10 mouse cellular contexts compared by ENCODE assay signal in the genomic region with DNA sequence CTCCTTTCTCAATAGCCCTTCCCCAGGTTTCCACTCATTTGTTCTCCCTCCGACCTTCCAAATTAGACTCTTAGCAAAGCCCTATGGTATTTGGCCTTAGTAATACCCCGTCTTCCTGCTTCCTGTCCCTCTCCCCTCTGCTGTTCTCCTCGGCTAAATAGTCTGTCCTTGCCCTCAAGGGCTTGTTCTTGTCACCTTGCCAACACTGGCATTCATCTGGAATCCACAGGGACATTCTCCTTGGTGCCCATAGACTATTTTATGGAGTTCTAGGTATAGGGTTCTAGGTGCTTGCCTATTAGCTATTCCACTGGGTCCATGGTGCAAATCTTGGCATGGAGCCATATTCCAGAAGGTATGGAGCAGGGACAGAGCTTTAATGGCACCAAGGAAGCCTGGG.
"Had no signal": no experiment of that assay in that cellular context is flagged by ENCODE, and none has a peak within 500 bp of the region (broad histone marks: within the 10 kb centered on the region; RNA-seq: fewer than 3 reads in every experiment).

No protein-coding gene starts in this region.

- H3K4me1 ChIP-seq: megakaryocyte, embryonic 14.5 days had no signal

- H3K36me3 ChIP-seq: limb, embryonic 13.5 days; midbrain, embryonic 15.5 days; neural tube, embryonic 12.5 days had no signal

- H3K27me3 ChIP-seq: megakaryocyte, embryonic 14.5 days; midbrain, embryonic 15.5 days; neural tube, embryonic 12.5 days had no signal

- H3K9me3 ChIP-seq: limb, embryonic 13.5 days; megakaryocyte, embryonic 14.5 days; midbrain, embryonic 15.5 days; neural tube, embryonic 12.5 days had no signal

- ATAC-seq: midbrain, embryonic 15.5 days had no signal

- DNase-seq: kidney, postnatal 25 days; lung, adult 18-20 months; lung, postnatal 4 days; thymus, adult 18-20 months; thymus, postnatal 14 days had no signal

- H3K4me3 ChIP-seq: limb, embryonic 13.5 days; megakaryocyte, embryonic 14.5 days; midbrain, embryonic 15.5 days; neural tube, embryonic 12.5 days had no signal

- H3K27ac ChIP-seq: limb, embryonic 13.5 days; liver, embryonic 14.5 days; midbrain, embryonic 15.5 days; neural tube, embryonic 12.5 days had no signal
